Mouse (Mus musculus) liver, embryonic 12.5 days (tissue): ENCODE data around the gene Vamp9. TPM values are rescaled to one million over a fixed set of nuclear protein-coding genes. Genes with fewer than 3 reads are reported as not detected.
A peak's percentile ranks its signal among the peaks of the same experiment; 100 is the strongest.

Experiments
- ATAC-seq: fragments of 200-750 bp; cut with Nextera tagmentation; 2 replicates; pipeline ENCODE4 v1.8.0; 2017; ENCODE audit warnings: moderate number of reproducible peaks, mild to moderate bottlenecking, moderate library complexity
- H3K27ac ChIP-seq: fragments of 300-500 bp; sonication (generic); 2 replicates; pipeline ENCODE4 v1.5.1; 2016; ENCODE audit warnings: mild to moderate bottlenecking
- H3K27me3 ChIP-seq: fragments of 300-500 bp; sonication (generic); replicated peaks from 2 replicates; pipeline ENCODE4 v1.6.1; 2016; ENCODE audit warnings: mild to moderate bottlenecking, moderate library complexity
- H3K36me3 ChIP-seq: fragments of 300-500 bp; sonication (generic); 2 replicates; pipeline ENCODE4 v1.6.1; 2016; ENCODE audit warnings: mild to moderate bottlenecking, moderate library complexity
- H3K4me1 ChIP-seq: fragments of 300-500 bp; sonication (generic); 2 replicates; pipeline ENCODE4 v1.6.1; 2016
- H3K4me2 ChIP-seq: fragments of 300-500 bp; sonication (generic); 2 replicates; pipeline ENCODE4 v1.6.1; 2016; ENCODE audit warnings: mild to moderate bottlenecking, moderate library complexity
- H3K4me3 ChIP-seq: fragments of 300-500 bp; sonication (generic); 2 replicates; pipeline ENCODE4 v1.5.1; 2016; ENCODE audit warnings: mild to moderate bottlenecking, moderate library complexity
- H3K9ac ChIP-seq: fragments of 300-500 bp; sonication (generic); 2 replicates; pipeline ENCODE4 v1.6.1; 2016; ENCODE audit warnings: mild to moderate bottlenecking, moderate library complexity
- H3K9me3 ChIP-seq: fragments of 300-500 bp; sonication (generic); replicated peaks from 2 replicates; pipeline ENCODE4 v1.6.1; 2016; ENCODE audit warnings: mild to moderate bottlenecking, moderate library complexity
- WGBS: fragments of 180-500 bp; shearing (Covaris S2); methylation state at CpG from one replicate; pipeline ENCODE4 v1.1.7; 2016; ENCODE audit not compliant: insufficient replicate concordance; 5-methylcytosine and 5-hydroxymethylcytosine counted together
- polyA plus RNA-seq: library from polyadenylated mRNA; unstranded; fragments of >200 nt; fragmentation: Nextera tagmentation; extraction: Ambion mirVana; gene quantifications from 2 replicates; pipeline ENCODE4 v1.2.1, GENCODE M21; 2016

The Vamp9 gene
- polyA plus RNA-seq, 1 experiment from 2014 or later, result not detected

DNA sequence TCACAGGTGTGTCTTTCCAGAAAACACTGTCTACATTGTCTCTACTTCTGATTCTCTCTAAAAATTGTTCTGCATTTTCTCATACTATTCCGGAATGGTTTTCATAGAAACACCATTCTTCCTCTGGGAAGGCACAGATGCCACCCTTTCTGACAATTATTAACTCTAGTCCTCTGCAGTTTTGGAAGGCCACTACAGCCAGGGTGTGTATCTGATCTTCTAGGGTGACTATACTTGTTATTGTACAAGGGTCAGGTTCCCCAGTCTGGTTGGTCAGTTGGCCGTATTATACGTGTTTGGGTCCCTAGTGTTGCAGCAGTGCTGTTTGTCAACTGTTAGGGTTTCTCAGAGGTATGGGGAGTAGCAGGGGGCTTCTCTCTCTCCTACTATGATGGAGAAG lies 88.6 kb downstream of the Vamp9 start:
- no peaks in the 10 kb centered on the region for H3K4me1 ChIP-seq
- no peaks in the 10 kb centered on the region for H3K9me3 ChIP-seq
- no peak overlapping the region for H3K4me3 ChIP-seq
- 87% methylated on average over 3 of the region's 3 CpGs for WGBS
- H3K9ac ChIP-seq, result no peak overlapping the region
- no peak overlapping the region for H3K27ac ChIP-seq
- no peak for ATAC-seq
- no peaks in the 10 kb centered on the region for H3K36me3 ChIP-seq
- no peaks in the 10 kb centered on the region; the same call in 1 of the 2 replicates for H3K27me3 ChIP-seq
- H3K4me2 ChIP-seq, result no peak overlapping the region

DNA sequence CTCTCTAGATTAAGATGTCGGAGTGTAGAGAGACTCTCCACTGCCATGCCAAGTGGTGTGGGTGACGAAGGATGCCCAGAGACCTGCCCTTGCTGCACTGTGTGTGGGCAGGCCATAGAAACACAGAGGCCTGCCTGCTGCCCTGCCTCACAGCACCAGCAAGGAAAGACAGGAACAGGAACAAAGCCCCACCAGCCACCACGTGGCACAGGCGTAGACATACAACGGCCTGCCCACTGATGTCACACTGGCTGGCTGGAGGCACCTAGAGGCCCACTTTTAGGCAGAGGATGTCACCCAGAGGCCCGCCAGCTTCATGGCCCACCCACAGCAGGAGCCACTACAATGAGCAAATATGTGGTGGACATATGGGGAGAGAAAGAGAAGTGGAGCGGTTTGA lies 94.0 kb downstream of the Vamp9 start:
- H3K9me3 ChIP-seq, result no peaks in the 10 kb centered on the region
- no peaks in the 10 kb centered on the region; the same call in 1 of the 2 replicates for H3K27me3 ChIP-seq
- no peak; the same call in 1 of the 2 replicates for ATAC-seq
- no peak overlapping the region for H3K27ac ChIP-seq
- no peaks in the 10 kb centered on the region for H3K36me3 ChIP-seq
- H3K4me1 ChIP-seq, result peaks cover 24% of the 10 kb centered on the region
- 66% methylated on average over 7 of the region's 7 CpGs for WGBS
- H3K9ac ChIP-seq, result no peak overlapping the region
- H3K4me3 ChIP-seq, result no peak overlapping the region
- no peak overlapping the region for H3K4me2 ChIP-seq

DNA sequence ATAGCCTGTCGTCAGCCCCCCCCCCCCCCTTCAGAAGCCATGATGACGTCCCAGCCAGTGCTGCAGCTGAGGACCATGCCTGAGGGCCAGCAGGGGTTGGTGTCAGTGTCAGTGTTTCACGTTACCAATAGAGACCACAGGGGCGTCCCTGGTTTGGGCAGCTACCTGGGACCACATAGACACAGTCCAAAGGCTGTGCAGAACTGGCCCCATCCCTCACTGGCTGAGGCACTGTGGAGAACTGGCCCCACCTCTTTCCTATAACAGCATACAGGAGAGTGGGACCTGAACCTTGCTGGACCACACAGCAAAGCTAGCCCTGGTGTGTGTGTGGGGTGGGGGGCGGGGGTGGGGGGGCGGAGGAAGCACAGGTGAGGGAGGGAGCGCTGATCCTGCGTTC lies 94.4 kb downstream of the Vamp9 start:
- H3K9ac ChIP-seq, result no peak overlapping the region

More for the DNA sequence above, 94.4 kb downstream of the Vamp9 start:
- no peaks in the 10 kb centered on the region; the same call in 1 of the 2 replicates for H3K27me3 ChIP-seq
- peak; percentile 7; the same call in 1 of the 2 replicates for ATAC-seq
- no peaks in the 10 kb centered on the region for H3K9me3 ChIP-seq
- no peaks in the 10 kb centered on the region for H3K36me3 ChIP-seq
- H3K4me2 ChIP-seq, result no peak overlapping the region
- H3K4me1 ChIP-seq, result peaks cover 29% of the 10 kb centered on the region
- H3K27ac ChIP-seq, result no peak overlapping the region
- 58% methylated on average over 8 of the region's 8 CpGs for WGBS
- no peak overlapping the region for H3K4me3 ChIP-seq

Other genes starting within 250 kb of the Vamp9 start
- 4.7 and 6.3 TPM in 2 replicates for gene Rasgef1b, start 177.2 kb upstream of the Vamp9 start, polyA plus RNA-seq
- 245 and 254 TPM in 2 replicates for gene Hnrnpd, start 72.7 kb downstream of the Vamp9 start, polyA plus RNA-seq
- gene 4930524J08Rik, start 72.8 kb downstream of the Vamp9 start, polyA plus RNA-seq, result 0.71 and 2.0 TPM in 2 replicates
- 88.2 and 90.9 TPM in 2 replicates for gene Hnrnpdl, start 133.4 kb downstream of the Vamp9 start, polyA plus RNA-seq
- 30.7 and 33.8 TPM in 2 replicates for gene Enoph1, start 133.7 kb downstream of the Vamp9 start, polyA plus RNA-seq